Mouse (Mus musculus): ENCODE data around the gene Trappc11.

DNA sequence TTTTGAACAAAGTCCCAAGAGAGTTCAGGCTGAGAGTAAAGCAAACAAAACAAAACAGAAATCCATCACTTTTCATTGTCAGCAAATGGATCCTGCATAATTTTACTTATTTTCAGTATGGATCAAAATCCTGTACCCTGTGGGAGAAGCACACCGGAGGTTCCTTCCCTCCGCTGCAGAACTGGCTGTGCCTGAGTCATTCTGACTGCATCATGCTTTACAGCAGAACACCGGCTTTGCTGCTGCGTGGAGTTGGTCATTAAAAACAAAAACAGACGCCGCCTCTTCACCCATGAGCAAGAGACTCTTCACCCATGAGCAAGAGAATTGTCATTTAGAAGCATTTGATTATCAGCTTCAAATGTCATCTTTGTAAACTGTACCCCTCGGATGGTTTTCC, 27.5 kb upstream of the Trappc11 start:
- TF ChIP-seq POLR2A (IDR thresholded peaks at IDR 0.05; ENCODE audit: control insufficient read depth, low read depth, low read length) (no peak), CTCF (IDR thresholded peaks at IDR 0.05; ENCODE audit: control insufficient read depth, insufficient read depth, insufficient replicate concordance, low read depth, low read length) (no peak)

All from testis, adult 2 months (tissue).